In the genomic region with DNA sequence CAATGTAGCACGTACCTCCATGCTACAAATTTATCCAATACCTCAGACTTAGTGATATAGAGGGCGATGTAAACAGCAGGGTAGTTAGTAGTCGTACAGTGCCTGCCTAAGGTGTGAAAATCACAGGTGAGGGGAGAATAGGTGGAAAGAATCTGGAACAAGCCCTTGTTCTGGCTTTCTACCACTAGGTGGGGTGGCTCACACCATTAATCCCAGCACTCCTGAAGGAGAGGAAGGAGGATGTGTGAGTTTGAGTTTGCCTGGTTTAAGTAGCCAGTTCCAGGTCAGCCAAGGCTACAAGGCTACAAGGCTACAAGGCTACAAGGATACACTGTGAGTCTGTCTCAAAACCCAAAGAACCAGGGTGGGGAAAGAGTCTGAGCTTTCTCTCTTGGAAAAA, we compare ENCODE assay signal across 15 mouse cellular contexts. TPM values are rescaled to one million over a fixed set of nuclear protein-coding genes. Genes with fewer than 3 reads are reported as not detected.
A peak's percentile ranks its signal among the peaks of the same experiment; 100 is the strongest.
DNase-seq lines count a peak whose midpoint lies in the region; ATAC-seq and TF ChIP-seq lines count a peak whose summit lies in the region.
"Had no signal": no experiment of that assay in that cellular context is flagged by ENCODE, and none has a peak within 500 bp of the region (broad histone marks: within the 10 kb centered on the region; RNA-seq: fewer than 3 reads in every experiment).

No protein-coding gene starts in this region.

- WGBS in intestine, postnatal 0 days, result 79% methylated on average over 3 of the region's 3 CpGs
- whole genome bisulfite sequencing in intestine, embryonic 16.5 days, result 82% methylated on average over 3 of the region's 3 CpGs
- WGBS in midbrain, embryonic 14.5 days, result 94% methylated on average over 3 of the region's 3 CpGs
- 88% methylated on average over 3 of the region's 3 CpGs for WGBS in midbrain, embryonic 16.5 days
- WGBS in midbrain, embryonic 11.5 days, result 93% methylated on average over 3 of the region's 3 CpGs

- POLR2A ChIA-PET in Patski (lab: Charles Lee), result no interaction called here

- no peak overlapping the region for H3K4me2 ChIP-seq in intestine, postnatal 0 days (replicated peaks; ENCODE audit: low read depth)
- no peak overlapping the region for H3K4me2 ChIP-seq in intestine, embryonic 16.5 days (ENCODE audit: low read depth, low read length)
- H3K4me2 ChIP-seq in midbrain, embryonic 14.5 days (ENCODE audit: low read length), result no peak overlapping the region
- H3K4me2 ChIP-seq in midbrain, embryonic 16.5 days (ENCODE audit: low read length), result no peak overlapping the region
- H3K4me2 ChIP-seq in midbrain, embryonic 11.5 days, result no peak overlapping the region
- H3K4me2 ChIP-seq: embryonic facial prominence, embryonic 13.5 days; liver, embryonic 12.5 days had no signal

- no peak overlapping the region for H3K9ac ChIP-seq in intestine, postnatal 0 days (ENCODE audit: low read depth, low read length)
- no peak overlapping the region for H3K9ac ChIP-seq in intestine, embryonic 16.5 days (ENCODE audit: low read depth, low read length)
- no peak overlapping the region for H3K9ac ChIP-seq in midbrain, embryonic 14.5 days (replicated peaks; ENCODE audit: low read length)
- no peak overlapping the region for H3K9ac ChIP-seq in midbrain, embryonic 16.5 days (ENCODE audit: low read depth, low read length)
- no peak overlapping the region for H3K9ac ChIP-seq in midbrain, embryonic 11.5 days (ENCODE audit: low read length)
- H3K9ac ChIP-seq: embryonic facial prominence, embryonic 13.5 days; liver, embryonic 12.5 days had no signal

- CTCF ChIA-PET in Patski (lab: Charles Lee), result interaction anchor here (0.8 to 2.8 kb wide), 6 partner anchors 8 to 250 kb away, joined by 3 to 12 read pairs (median 4); a partner anchor contains a TSS

- H3K9me3 ChIP-seq in intestine, postnatal 0 days (ENCODE audit: control insufficient read depth), result no peaks in the 10 kb centered on the region
- H3K9me3 ChIP-seq in intestine, embryonic 16.5 days (ENCODE audit: control insufficient read depth, low read length), result no peaks in the 10 kb centered on the region
- H3K9me3 ChIP-seq in midbrain, embryonic 14.5 days (ENCODE audit: control insufficient read depth, low read length), result no peaks in the 10 kb centered on the region
- H3K9me3 ChIP-seq in midbrain, embryonic 16.5 days (replicated peaks; ENCODE audit: control insufficient read depth, low read length, poor library complexity, severe bottlenecking), result no peaks in the 10 kb centered on the region
- no peaks in the 10 kb centered on the region for H3K9me3 ChIP-seq in midbrain, embryonic 11.5 days (ENCODE audit: control insufficient read depth, low read length)
- H3K9me3 ChIP-seq: embryonic facial prominence, embryonic 13.5 days; heart, embryonic 10.5 days; liver, embryonic 12.5 days had no signal

- no peaks in the 10 kb centered on the region for H3K4me1 ChIP-seq in intestine, postnatal 0 days (replicated peaks; ENCODE audit: control insufficient read depth, insufficient read depth, low read length)
- H3K4me1 ChIP-seq in intestine, embryonic 16.5 days (ENCODE audit: control insufficient read depth, insufficient read depth, low read length), result no peaks in the 10 kb centered on the region
- no peaks in the 10 kb centered on the region for H3K4me1 ChIP-seq in midbrain, embryonic 14.5 days (ENCODE audit: control insufficient read depth, insufficient read depth, low read length)
- H3K4me1 ChIP-seq in midbrain, embryonic 16.5 days (ENCODE audit: control insufficient read depth, insufficient read depth, low read length), result no peaks in the 10 kb centered on the region
- no peaks in the 10 kb centered on the region for H3K4me1 ChIP-seq in midbrain, embryonic 11.5 days (ENCODE audit: control insufficient read depth, insufficient read depth, low read length)
- H3K4me1 ChIP-seq: embryonic facial prominence, embryonic 13.5 days; heart, embryonic 10.5 days; liver, embryonic 12.5 days had no signal

- H3K36me3 ChIP-seq in intestine, postnatal 0 days (ENCODE audit: control insufficient read depth, insufficient read depth), result peaks cover 81% of the 10 kb centered on the region
- peaks cover 12% of the 10 kb centered on the region; the same call in 1 of the 2 replicates for H3K36me3 ChIP-seq in intestine, embryonic 16.5 days (ENCODE audit: control insufficient read depth, insufficient read depth, low read length)
- H3K36me3 ChIP-seq in midbrain, embryonic 14.5 days (ENCODE audit: control insufficient read depth, insufficient read depth, low read length), result peaks cover 77% of the 10 kb centered on the region
- H3K36me3 ChIP-seq in midbrain, embryonic 16.5 days (ENCODE audit: control insufficient read depth, insufficient read depth, low read length), result peaks cover 37% of the 10 kb centered on the region
- peaks cover 12% of the 10 kb centered on the region; the same call in 1 of the 2 replicates for H3K36me3 ChIP-seq in midbrain, embryonic 11.5 days (ENCODE audit: control insufficient read depth, insufficient read depth, low read length)

- in situ Hi-C loops in Patski (cut with MboI; ENCODE audit: low pct_unique_long_range_greater_than_20kb), result no loop called here

- TF ChIP-seq CTCF in intestine, postnatal 0 days (IDR thresholded peaks at IDR 0.05; ENCODE audit: low read depth), result peak; percentile 64
- peak; percentile 42 for TF ChIP-seq CTCF in Patski (IDR thresholded peaks at IDR 0.05)

- H3K27ac ChIP-seq in intestine, postnatal 0 days (ENCODE audit: low read depth, low read length), result no peak overlapping the region
- no peak overlapping the region for H3K27ac ChIP-seq in intestine, embryonic 16.5 days (ENCODE audit: low read length)
- no peak overlapping the region for H3K27ac ChIP-seq in midbrain, embryonic 14.5 days (replicated peaks; ENCODE audit: low read depth, low read length)
- no peak overlapping the region for H3K27ac ChIP-seq in midbrain, embryonic 16.5 days (ENCODE audit: low read length)
- H3K27ac ChIP-seq in midbrain, embryonic 11.5 days (ENCODE audit: low read depth, low read length), result no peak overlapping the region
- H3K27ac ChIP-seq: embryonic facial prominence, embryonic 13.5 days; heart, embryonic 10.5 days; liver, embryonic 12.5 days had no signal

- peak; percentile 7 for DNase-seq in midbrain, embryonic 14.5 days
- DNase-seq in Patski (ENCODE audit: low read depth, low spot score), result no peak
- peak; percentile 14 for DNase-seq in induced T-regulatory cell, adult 2 months (ENCODE audit: low read depth)
- no peak for DNase-seq in midbrain, embryonic 11.5 days (ENCODE audit: low spot score, missing footprints)
- DNase-seq: cerebellum, postnatal 14 days; kidney, adult 11 months; spleen, adult 18-20 months; thymus, postnatal 4 days had no signal

- H3K4me3 ChIP-seq in intestine, postnatal 0 days (ENCODE audit: low read depth, low read length), result no peak overlapping the region
- no peak overlapping the region for H3K4me3 ChIP-seq in intestine, embryonic 16.5 days (ENCODE audit: low read length)
- no peak overlapping the region for H3K4me3 ChIP-seq in midbrain, embryonic 14.5 days (replicated peaks; ENCODE audit: low read depth, low read length)
- H3K4me3 ChIP-seq in midbrain, embryonic 16.5 days (ENCODE audit: low read depth, low read length), result no peak overlapping the region
- no peak overlapping the region for H3K4me3 ChIP-seq in midbrain, embryonic 11.5 days (ENCODE audit: low read depth, low read length)
- H3K4me3 ChIP-seq: embryonic facial prominence, embryonic 13.5 days; heart, embryonic 10.5 days; liver, embryonic 12.5 days had no signal

- no peaks in the 10 kb centered on the region for H3K27me3 ChIP-seq in intestine, postnatal 0 days (replicated peaks; ENCODE audit: control insufficient read depth, insufficient read depth, low read length)
- H3K27me3 ChIP-seq in intestine, embryonic 16.5 days (replicated peaks; ENCODE audit: control insufficient read depth, insufficient read depth, low read length), result no peaks in the 10 kb centered on the region
- H3K27me3 ChIP-seq in midbrain, embryonic 14.5 days (ENCODE audit: control insufficient read depth, insufficient read depth, low read length), result no peaks in the 10 kb centered on the region
- H3K27me3 ChIP-seq in midbrain, embryonic 16.5 days (ENCODE audit: control insufficient read depth, insufficient read depth, low read depth, low read length), result no peaks in the 10 kb centered on the region
- H3K27me3 ChIP-seq in Patski, result no peaks in the 10 kb centered on the region
- no peaks in the 10 kb centered on the region for H3K27me3 ChIP-seq in midbrain, embryonic 11.5 days (ENCODE audit: control insufficient read depth, insufficient read depth, low read length)
- H3K27me3 ChIP-seq: embryonic facial prominence, embryonic 13.5 days; liver, embryonic 12.5 days had no signal

- ATAC-seq in intestine, postnatal 0 days, result no peak
- no peak for ATAC-seq in intestine, embryonic 16.5 days
- no peak for ATAC-seq in midbrain, embryonic 14.5 days (ENCODE audit: low FRiP score, low TSS enrichment)
- ATAC-seq in midbrain, embryonic 16.5 days, result no peak
- ATAC-seq in Patski, result no peak
- no peak for ATAC-seq in frontal cortex, adult (ENCODE audit: low TSS enrichment)
- ATAC-seq in midbrain, embryonic 11.5 days (ENCODE audit: low FRiP score), result no peak
- ATAC-seq: liver, embryonic 12.5 days had no signal

RNA-seq across cellular contexts. Expression of a gene that starts 12.4 kb away (rescaled TPM):
- 2.0 and 2.3 TPM in 2 replicates for polyA plus RNA-seq in intestine, postnatal 0 days (2015; fragmentation: Nextera tagmentation; extraction: Ambion mirVana)
- 1.4 and 1.5 TPM in 2 replicates for polyA plus RNA-seq in intestine, embryonic 16.5 days (2015; fragmentation: Nextera tagmentation; extraction: Ambion mirVana)
- 3.1 TPM in 2 replicates for polyA plus RNA-seq in midbrain, embryonic 14.5 days (2014; fragmentation: Nextera tagmentation; extraction: Ambion mirVana)
- 1.9 and 2.0 TPM in 2 replicates for polyA plus RNA-seq in midbrain, embryonic 16.5 days (2015; fragmentation: Nextera tagmentation; extraction: Ambion mirVana)
- polyA plus RNA-seq in Patski (2021), result 0.30 TPM
- polyA plus RNA-seq in midbrain, embryonic 11.5 days (2014; fragmentation: Nextera tagmentation; extraction: Ambion mirVana), result 2.1 and 2.6 TPM in 2 replicates

Comparison
In these comparisons a context has a peak if more than half of its experiments do, and no peak if none do; other contexts are left out.
1. DNase-seq: peak in midbrain, embryonic 14.5 days (single experiment) and induced T-regulatory cell, adult 2 months (single experiment); none in Patski (single experiment) and midbrain, embryonic 11.5 days (single experiment).